Mouse (Mus musculus) left cerebral cortex, postnatal 36 days (tissue): ENCODE measurements around the gene Gm19426. TPM values are rescaled to one million over a fixed set of nuclear protein-coding genes. Genes with fewer than 3 reads are reported as not detected.
A peak's percentile ranks its signal among the peaks of the same experiment; 100 is the strongest.

Experiments used
- DNase-seq, 2 experiments: peaks; one replicate each; pipeline ENCODE4 v3.0.0; 2021 to 2022; ENCODE audit warnings: low spot score in 2 of 2, mixed read lengths in 1 of 2
- intact Hi-C: fragments of 180-260 bp; cut with DNase I; formaldehyde crosslinking; loops from one replicate; pipeline ENCODE4 v1.15.1; 2025
- total RNA-seq, 2 experiments: library from RNA; stranded (reverse); gene quantifications; 2 replicates each; pipeline ENCODE4 v1.2.3; 2021

The Gm19426 gene
- total RNA-seq, 2 experiments from 2014 or later = 1.2 to 1.7 TPM

GRCm38 (mm10) chr2:84757026-84757682, 13.7 kb upstream of the Gm19426 start:
- DNase-seq = no peak
- intact Hi-C loops = no loop called here

GRCm38 (mm10) chr2:84756245-84756644, 12.8 kb upstream of the Gm19426 start:
- intact Hi-C loops = no loop called here
- DNase-seq = no peak

DNA sequence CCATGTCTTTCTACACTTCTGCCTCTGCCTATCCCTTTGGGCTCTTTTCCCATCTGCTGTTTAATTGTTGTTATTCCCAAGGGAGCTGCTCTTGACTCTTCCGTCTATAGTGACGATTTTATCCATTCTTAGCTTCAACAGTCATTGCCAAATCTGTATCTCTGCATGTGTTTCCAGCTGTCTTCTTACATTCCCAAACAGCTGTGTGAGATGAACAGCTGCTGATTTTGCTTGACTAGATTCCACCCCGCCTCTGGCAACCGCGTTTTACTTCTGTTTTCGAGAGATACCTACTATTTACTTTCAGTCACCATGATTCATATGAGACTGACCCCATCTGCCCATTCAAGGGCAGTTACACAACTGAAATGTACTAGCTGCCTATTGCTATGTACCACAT, 6.7 kb upstream of the Gm19426 start:
- intact Hi-C loops = no loop called here
- DNase-seq = no peak

- intact Hi-C loops = loop anchor here (5.0 kb wide), 1 partner anchor 53 kb away; the partner anchor contains the start of gene Ube2l6
- no peak for DNase-seq
Measured at GRCm38 (mm10) chr2:84744126-84744525, 671 bp upstream of the Gm19426 start.

GRCm38 (mm10) chr2:84742451-84743283, 788 bp downstream of the Gm19426 start:
- peak in 1 of 2 experiments; percentile 10 for DNase-seq
- intact Hi-C loops = loop anchor here (5.0 kb wide), 1 partner anchor 55 kb away; the partner anchor contains the start of gene Ube2l6

DNA sequence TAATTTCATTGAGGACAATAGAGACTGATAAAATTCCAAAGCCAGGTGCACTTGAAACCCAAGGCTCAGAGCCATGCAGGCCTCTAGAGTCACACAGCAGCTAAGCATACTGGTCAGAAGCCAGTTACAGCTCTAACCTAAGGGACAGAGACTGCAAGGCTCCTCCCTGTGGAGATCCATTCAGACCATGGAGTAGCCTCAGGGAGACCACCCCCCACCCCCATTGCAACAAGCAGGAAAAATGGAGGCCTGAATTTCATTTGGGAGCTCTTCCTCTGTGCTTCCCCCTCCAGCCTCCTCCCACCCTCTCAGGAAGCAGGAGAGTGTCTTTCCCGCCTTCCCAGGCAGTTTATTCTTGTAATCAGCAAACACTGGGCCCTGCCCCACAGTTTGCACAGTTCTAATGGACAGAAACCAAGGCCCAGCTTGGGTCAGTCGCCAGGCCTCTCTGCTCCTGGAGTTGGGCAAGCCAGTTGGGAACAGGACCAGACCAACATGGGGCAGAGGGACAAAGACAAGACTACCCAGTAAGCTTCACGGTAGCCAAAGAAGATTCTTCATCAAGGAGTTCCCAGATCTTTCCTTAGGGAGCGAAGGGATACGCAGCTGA, 1.5 kb downstream of the Gm19426 start:
- DNase-seq = no peak

GRCm38 (mm10) chr2:84740608-84741333, 2.7 kb downstream of the Gm19426 start:
- DNase-seq = no peak
- intact Hi-C loops = loop anchor here (5.0 kb wide), 1 partner anchor 57 kb away; the partner anchor contains the start of gene Ube2l6

More for the DNA sequence above, 1.5 kb downstream of the Gm19426 start:
- intact Hi-C loops = loop anchor here (5.0 kb wide), 1 partner anchor 55 kb away; the partner anchor contains the start of gene Ube2l6

- intact Hi-C loops = loop anchor here (10.0 kb wide), 1 partner anchor 306 kb away; the partner anchor contains the start of gene Tnks1bp1
- DNase-seq = no peak
Measured at GRCm38 (mm10) chr2:84738271-84738911, 5.1 kb downstream of the Gm19426 start.

- DNase-seq = no peak
- intact Hi-C loops = loop anchor here (10.0 kb wide), 1 partner anchor 307 kb away; the partner anchor contains the start of gene Tnks1bp1
Measured at GRCm38 (mm10) chr2:84737451-84737925, 6.0 kb downstream of the Gm19426 start.

DNA sequence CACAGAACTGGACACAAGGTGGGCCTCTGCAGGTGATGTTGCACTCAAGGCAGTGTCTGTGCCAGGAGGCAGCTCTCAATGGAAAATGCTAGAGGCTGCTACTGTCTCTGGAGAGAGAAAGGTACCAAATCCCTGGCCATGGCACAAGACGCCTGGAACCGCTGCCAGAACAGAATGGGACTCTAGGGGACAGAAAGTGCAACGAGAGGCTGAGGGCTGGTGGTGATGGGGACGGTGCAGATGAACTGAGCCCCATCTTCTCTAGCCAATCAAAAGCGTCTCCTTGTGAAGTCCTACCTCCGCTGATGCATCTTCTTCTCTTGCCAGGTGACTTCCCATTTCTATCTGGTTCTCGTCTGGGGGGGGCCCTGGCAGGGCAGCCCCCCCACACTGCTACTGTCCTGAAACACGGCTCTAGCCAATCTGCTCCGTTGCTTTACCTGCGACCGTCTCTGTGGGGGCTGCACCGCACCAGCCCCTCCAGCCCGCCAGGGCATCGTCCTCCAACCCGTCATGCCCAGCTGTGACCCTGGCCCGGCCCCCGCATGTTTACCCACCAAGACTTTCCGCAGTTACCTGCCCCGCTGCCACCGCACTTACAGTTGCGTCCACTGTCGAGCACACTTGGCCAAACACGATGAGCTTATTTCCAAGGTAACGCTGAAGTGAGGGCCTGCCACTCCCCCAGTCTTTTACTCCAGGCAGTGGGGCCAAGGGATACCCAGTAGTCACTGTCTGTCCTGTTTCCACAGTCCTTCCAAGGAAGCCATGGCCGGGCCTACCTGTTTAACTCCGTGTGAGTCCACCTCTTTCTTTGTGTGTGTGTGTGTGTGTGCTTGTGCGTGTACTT, 6.9 kb downstream of the Gm19426 start:
- DNase-seq = peak in 1 of 2 experiments; percentile 13
- intact Hi-C loops = loop anchor here (10.0 kb wide), 1 partner anchor 308 kb away; the partner anchor contains the start of gene Tnks1bp1

- intact Hi-C loops = loop anchor here (10.0 kb wide), 1 partner anchor 309 kb away; the partner anchor contains the start of gene Tnks1bp1
- DNase-seq = no peak
Measured at GRCm38 (mm10) chr2:84735346-84735920, 8.0 kb downstream of the Gm19426 start.

GRCm38 (mm10) chr2:84734919-84735318, 8.5 kb downstream of the Gm19426 start:
- intact Hi-C loops = loop anchor here (10.0 kb wide), 1 partner anchor 310 kb away; the partner anchor contains the start of gene Tnks1bp1
- no peak for DNase-seq

DNA sequence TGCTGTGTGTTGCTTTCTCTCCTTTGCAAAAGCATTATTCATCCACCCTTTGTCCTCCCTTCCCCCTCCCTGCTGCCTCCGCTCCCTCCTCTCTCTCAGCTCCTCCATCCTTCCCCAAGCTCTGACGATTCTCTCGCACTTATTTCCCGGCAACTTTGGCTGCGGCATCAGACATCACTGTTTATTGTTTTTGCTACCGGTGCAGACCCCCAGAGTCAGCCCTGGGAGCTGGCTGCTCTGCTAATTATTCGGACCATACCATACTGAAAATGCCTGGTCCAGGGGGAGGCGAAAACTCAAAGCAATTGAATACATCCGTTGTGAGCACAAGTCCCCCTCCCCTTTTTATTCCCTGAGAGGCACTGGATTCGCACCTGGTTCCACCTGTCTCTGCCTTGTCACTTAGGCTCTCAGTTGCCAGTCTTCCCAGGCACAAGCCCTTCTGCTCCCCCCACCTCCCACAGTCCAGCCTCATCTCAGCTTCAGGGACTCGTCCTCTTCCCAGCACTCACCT, 9.0 kb downstream of the Gm19426 start:
- DNase-seq = peak; percentile 37 to 41
- intact Hi-C loops = loop anchor here (10.0 kb wide), 1 partner anchor 310 kb away; the partner anchor contains the start of gene Tnks1bp1

- intact Hi-C loops = loop anchor here (10.0 kb wide), 1 partner anchor 311 kb away; the partner anchor contains the start of gene Tnks1bp1
- DNase-seq = peak; percentile 72 to 79
Measured at GRCm38 (mm10) chr2:84733579-84734300, 9.7 kb downstream of the Gm19426 start, which contains the start of gene Ypel4. Gene Ypel4 (plus strand): TSS chr2:84734058.

DNA sequence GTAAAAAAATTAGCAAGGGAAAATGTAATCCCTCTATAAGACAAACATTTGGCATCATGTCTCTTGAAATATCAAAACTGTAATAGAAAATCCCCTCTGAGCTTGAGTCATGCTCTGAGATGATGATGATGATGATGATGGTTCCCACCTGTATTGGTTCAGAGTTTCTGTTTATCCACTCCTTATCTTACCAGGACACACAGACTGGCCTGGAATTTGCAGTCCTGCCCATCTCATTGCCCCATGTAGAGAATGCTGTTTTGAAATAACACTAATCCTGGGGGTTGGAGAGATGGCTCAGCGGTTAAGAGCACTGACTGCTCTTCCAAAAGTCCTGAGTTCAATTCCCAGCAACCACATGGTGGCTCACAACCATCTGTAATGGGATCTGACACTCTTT, 11.1 kb downstream of the Gm19426 start:
- intact Hi-C loops = loop anchor here (10.0 kb wide), 1 partner anchor 312 kb away; the partner anchor contains the start of gene Tnks1bp1
- no peak for DNase-seq

DNA sequence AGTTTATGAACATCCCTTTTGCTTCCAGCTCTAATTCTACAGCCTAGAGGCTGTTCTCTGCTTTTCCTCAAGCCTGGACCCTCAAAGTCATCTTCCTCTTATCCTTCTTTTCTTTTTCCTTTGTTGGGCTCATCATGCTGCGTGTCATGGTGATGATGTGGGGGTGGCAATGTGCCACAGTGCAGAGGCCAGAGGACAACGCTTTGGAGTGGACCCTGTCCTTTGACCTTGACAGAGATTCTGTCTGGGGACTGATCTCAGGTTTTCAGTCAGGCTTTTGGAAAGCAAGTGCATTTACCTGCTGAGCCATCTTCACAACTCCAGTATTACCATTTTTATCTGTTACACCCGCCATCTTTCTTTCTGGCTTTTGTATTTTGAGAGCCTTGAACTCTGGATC, 12.2 kb downstream of the Gm19426 start:
- intact Hi-C loops = loop anchor here (10.0 kb wide), 1 partner anchor 314 kb away; the partner anchor contains the start of gene Tnks1bp1
- no peak for DNase-seq
